Mouse (Mus musculus) thymus, postnatal 4 days (tissue): Measurements from ENCODE around the gene A730009L09Rik.

Experiments used
- DNase-seq: peaks from one replicate; pipeline ENCODE4 v3.0.0; 2021

Gene A730009L09Rik

DNA sequence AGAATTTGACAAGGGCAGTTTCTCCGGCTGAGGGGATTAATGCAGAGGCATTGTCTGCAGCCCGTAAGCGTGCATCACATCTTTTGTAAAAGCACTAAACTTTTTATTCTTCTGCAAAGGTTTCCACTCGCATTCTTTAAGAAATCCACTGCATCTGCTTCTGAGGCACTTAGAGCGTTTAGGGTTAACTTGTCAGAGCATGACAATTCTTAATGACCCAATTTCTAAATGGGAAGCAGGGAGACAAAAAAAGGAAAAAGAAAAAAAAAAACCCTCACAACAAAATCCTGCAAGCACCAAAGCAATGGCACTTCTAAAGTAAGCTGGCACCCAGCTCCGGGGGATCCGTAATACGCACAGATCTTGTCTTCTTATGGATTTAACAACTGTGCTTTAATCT, at the start of gene A730009L09Rik:
A730009L09Rik (plus strand) TSS at position 301 of the 400 bp plus-strand sequence.
- no peak for DNase-seq

DNA sequence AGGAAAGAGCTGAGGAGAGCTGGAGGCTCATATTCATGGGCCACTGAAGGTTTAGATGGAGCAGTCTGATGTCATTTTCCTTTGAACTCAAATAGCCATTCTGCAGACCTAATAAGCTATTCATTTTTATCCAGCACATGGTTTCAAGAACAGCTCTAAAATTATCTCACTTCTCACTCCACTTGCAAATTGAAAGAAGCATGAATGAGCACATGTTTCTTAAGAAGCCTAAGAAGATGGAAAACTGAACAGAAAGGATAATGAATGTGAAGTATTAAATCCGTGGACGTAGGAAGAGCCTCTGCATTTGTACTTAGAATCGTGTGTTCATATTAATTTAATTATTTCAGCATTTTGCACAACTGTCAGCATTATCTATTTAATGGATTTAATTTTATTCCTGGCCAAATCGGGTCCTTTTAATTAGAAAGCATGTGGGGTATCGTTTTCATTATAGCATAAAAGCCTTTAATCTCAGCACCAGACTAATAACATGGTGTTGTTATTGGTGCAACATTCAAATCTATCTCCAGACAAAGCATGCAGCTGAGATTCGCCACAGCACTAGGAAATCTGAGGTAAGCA, 49.2 kb upstream of the A730009L09Rik start:
- DNase-seq = no peak

DNA sequence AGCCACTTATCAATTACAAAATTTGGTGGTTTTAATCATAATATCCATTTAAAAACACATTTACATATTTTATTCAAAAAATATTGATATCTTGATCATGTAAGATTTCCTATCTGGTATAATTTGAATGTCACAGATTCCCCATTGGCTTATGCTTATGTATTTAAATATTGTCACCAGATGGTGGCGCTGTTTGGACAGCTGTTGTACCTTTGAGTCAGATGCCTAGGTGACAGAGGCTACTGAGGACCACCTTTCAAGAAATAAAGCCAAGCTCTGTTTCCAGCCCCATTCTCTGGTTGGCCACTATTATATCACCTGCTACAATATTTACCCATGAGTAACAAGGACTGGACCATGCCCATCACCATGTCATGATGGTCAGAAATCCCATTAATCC, 46.0 kb upstream of the A730009L09Rik start:
- no peak for DNase-seq

DNA sequence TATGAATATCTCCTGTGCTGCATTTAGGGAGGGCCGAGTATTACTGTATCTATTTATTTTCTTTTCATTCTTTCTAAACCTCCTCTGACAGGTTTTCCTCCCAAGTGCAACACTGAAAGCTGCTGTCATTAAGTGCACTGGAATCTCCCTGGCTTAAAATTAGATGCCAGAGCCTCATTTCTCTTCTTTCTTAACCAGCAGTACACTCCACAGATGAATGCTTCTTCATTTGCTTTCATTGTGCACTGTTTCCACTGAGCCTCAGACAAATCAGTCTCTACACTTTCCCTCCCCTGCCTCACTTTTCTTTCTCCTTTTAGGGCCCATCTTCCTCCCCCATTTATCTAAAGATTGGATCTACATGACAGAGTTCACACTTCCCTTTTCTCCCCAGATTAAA, 44.9 kb upstream of the A730009L09Rik start:
- DNase-seq = no peak

DNA sequence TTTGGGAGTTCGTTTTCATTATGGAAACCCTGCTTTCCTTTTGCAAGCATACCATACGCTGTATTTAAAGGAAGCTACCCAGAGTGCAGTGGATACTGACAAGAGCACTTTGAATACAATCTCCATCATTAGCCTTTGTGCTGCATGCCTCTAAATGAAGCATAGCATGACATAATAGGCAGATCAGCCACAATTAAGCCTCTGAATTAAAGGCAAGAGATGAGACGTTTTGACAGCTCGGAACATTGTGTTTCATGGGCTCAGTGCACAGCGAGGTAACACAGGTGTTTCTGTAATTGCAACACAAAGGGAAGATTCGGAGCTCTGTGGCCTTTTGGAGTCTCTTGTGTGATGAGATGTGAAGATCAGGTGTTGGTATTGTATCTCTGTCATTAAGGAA, 41.5 kb upstream of the A730009L09Rik start:
- DNase-seq = no peak

DNA sequence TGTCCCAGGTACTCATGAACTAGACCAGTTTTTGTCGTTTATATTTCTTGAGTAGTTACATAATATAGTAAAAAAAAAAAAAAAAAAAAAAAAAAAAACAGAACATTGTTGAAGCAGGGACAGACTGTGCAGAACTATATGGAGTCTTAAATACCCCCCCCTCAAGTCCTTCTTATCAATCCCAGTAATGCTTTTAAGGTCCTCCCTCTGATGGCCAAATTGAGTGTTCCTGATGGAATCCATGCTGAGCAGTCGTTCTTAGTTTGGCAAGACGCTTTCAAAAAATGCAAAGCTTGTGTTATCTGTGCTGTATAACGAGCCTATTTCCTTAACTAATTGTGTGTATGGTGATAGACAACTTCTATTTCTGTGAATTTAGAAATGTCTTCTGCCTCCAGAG, 40.2 kb upstream of the A730009L09Rik start:
- DNase-seq = no peak

DNA sequence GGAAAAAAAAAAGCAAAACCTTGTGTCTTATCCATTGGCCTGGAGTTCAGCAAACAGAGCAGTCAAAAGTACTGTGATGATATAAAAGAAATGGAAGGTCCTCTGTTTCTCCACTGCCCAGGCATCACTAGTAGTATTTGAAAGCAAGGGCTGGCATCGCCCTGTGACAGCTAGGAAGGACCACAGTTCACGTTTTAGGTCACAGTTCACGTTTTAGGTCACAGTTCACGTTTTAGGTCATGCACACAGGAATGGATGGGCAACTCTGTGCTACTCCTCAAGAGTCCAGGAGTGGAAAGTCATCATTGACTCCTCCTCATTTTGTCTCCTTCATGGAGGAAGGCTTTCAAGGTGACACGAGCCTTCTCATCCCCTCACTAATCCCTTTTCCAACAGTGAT, 38.0 kb upstream of the A730009L09Rik start:
- DNase-seq = no peak

DNA sequence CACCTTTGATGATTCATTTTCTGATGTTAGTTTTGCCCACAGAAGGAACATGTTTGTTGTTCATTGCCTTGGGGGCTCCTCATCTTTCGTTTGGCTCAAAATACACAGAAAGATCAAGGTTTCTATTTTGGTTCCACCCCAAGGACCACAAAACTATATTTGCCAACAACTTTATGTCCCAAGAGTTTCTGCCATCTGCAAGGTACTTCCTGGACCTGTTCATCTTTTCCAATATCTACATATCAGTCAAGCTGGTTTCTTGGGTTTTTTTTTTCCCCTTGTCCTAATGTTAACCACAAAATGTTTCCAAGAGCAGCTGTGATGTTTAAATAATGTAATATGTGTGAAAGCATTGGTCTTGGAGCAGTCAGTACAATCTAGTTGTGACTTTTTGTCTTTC, 37.4 kb upstream of the A730009L09Rik start:
- no peak for DNase-seq

DNA sequence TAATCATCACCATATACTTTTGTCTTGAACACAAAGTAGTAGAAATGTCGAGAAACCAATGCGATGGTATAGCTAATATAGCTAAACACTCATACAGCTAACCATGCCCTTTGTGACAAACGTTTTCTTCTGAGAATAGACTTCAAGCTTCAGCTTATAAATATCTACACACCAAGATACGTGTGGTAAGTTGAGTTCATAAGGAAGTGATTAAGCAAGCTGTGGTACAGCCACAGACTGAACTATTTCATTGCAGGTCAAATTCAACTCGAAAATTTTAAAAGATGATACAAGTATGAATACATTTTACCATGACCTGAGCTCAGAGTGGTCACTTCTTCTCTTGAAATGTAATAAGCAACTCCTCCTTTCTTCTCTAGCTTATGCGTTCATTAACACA, 37.0 kb upstream of the A730009L09Rik start:
- DNase-seq = no peak

DNA sequence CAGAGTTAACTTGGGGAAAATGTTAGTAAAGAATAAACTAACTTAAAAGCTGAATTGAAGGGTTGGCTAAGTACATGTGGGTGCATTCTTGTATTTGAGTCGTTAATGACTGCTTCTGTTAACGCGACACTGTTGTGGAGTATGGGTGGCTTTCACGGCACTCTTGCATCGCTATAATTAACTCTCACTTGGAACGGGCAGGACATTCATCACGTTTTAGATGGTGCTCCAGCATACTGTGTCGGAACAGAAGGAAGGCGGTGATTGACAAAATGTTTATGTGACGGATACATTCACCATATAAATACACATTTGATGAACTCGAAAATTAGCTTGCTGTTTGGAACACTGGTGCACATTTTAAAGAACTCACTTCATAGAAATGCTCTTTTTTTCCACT, 29.0 kb upstream of the A730009L09Rik start:
- DNase-seq = no peak

DNA sequence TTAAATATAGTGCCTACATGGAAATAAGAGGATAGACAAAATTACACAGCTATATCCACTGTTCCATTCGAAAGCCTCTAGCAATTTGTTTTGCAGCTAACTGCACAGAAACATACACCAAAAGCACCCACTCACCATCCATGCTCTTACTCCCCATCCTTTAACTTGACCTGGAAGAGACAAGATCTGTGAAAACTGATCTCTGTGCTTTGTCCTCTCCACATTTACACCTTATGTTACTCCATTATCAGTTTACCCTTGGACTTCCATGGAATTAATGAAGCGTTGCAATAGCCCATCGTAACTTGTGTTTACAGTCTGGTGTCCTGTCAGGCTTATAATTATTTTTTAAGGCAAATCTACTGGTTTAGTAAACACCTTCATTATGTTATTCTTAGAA, 20.1 kb upstream of the A730009L09Rik start:
- no peak for DNase-seq

DNA sequence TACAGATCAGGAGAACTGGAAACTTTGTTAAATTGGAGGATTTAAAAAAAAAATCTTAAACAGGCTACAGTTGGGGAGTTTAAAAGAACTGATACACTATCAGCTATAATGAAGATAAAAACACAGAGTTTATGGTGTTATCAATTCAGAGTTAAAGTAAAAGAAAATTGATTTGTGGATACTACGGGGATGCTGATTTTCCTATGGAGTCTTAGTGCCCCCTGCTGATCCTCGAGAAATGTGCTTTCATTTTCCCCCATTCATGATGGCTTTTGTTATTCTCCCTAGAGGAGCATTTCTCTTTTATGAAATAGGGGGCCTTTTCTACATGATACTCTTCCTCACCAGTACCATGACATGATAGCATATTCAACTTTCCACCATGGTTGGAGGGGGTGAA, 19.5 kb upstream of the A730009L09Rik start:
- no peak for DNase-seq

DNA sequence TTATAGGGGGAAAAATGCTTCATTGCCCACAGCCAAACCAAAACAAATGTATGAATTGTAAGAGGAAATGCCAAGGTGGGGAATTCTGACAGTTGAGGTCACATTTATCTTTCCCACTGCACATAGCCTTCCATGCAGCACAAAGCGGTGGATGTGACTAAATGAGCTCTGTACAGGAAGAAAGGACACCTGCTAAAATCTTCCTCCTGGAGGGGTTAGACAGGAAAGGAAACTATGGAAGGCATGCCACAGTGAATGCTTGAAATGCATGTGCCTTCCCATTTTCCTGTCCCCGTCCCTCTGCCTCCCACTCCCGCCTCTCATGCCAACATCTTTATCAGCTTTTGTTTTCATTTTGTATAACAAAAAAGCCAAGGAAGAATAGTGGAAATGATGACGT, 7.2 kb upstream of the A730009L09Rik start:
- no peak for DNase-seq

DNA sequence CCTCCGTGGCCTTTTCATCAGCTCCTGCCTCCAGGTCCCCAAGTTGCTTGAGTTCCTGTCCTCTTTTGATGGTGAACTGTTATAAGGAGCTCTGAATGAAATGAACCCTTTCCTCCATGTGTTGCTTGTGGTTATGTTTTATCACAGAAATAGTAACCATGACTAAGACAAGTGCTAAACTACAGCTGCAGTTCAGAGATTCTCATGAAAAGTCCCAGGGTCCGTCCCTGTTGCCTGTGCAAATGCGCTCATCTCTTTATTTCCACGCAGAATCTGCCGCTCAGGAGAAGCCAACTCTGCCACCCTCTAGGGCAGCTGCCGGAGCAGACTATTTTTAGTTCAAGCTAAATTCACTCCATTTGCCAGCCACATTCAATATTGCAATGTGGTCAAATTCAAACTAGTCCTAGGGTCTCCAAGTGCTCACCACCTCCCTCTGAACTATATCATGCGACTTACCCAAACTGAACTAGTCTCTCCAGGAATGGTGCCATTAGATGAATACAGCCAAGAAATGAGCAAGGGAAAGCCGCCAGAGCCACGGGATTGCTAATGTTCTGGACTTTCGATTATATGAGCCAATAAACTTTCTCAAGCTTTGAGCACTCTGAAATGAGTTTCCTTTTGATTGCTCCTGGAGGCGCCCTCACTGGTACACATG, 7.2 kb downstream of the A730009L09Rik start:
- DNase-seq = no peak

DNA sequence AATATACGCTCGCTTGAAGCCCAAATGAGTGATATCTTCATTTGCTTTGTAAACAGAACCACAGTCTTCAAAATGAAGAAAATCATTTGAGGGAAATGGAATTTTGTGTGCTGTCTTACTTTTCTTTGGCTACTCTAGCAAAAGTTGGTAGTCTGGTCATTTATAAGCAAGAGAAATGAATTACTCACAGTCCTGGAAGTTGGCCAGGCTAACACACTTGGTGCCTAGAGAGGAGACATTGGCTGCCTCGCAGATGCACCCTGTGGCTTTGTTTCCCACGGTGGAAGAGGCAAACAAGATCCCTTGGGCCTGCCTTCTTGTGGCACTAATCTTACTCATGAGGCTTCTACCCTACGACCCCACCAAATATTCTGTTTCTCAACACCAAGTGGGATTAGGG, 8.1 kb downstream of the A730009L09Rik start:
- DNase-seq = no peak

DNA sequence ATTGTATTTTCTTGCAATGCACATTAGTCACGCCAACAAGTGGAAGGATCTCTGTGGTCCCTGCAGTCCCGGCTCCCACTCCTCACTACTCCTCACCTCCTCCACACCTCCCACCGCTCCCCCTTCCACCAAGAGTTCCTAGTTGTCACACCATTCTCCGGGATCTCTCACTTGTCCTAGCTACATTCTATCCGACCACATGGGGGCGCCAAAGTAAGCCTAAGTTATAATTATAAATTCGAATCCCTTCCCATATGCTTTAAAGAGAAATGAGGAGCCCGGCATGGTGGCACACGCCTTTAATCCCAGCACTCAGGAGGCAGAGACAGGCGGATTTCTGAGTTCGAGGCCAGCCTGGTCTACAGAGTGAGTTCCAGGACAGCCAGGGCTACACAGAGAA, 12.5 kb downstream of the A730009L09Rik start:
- DNase-seq = peak; percentile 80

DNA sequence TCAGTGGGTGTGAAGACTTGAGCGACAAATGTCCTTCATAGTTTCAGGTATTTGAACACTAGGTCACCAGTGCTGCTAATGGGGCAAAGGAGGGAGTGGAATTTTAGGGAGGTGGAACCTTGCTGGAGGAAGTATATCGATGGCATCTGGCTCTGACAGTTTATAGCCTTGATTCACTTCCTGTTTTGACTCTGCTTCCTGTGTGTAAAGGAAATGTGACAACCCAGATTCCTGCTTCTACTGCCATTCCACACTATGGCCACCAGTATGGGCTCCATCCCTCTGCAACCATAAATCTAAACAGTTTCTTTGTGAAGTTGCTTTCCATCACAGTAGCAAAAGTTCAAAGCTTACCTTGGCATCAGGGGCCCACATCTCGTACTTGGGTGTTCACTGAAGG, 17.9 kb downstream of the A730009L09Rik start:
- DNase-seq = no peak

DNA sequence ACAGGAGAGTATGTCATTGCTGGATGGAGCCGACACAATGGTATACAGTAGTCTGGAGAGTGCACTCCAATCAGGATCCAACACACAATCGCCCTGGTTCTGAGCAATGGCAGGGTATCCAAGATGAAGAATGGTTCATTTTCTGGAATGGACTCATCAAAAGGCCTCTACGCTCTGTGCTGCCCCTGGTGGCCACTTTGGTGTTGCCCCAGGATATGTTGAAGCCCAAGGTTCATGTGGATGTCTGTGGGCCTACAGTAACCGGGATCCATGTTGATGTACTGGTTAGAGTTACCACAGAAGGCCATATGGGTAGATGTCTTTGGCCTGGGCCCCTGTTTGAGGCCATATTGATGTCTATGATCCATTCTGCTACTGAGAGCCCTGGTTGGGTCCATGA, 31.1 kb downstream of the A730009L09Rik start:
- peak; percentile 36 for DNase-seq

DNA sequence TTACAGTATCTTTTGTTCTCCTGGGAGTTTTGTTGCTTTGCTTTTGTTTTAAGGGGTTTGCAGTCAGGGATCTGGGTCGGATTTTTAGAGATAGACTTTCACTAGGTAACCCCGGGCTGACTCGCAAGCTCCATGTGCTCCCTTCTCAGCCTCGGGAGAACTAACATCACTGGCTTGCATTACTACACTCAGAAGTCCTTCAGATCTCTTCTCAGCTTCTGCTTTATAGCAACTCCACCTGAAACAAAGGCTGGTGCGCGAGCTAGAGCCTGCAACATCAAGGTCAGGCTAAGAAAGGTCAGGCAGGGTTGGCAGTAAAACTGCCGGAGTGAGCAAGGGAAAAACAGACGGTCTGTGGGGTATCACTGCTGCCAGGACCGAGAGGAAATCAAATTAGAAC, 34.2 kb downstream of the A730009L09Rik start:
- DNase-seq = no peak

DNA sequence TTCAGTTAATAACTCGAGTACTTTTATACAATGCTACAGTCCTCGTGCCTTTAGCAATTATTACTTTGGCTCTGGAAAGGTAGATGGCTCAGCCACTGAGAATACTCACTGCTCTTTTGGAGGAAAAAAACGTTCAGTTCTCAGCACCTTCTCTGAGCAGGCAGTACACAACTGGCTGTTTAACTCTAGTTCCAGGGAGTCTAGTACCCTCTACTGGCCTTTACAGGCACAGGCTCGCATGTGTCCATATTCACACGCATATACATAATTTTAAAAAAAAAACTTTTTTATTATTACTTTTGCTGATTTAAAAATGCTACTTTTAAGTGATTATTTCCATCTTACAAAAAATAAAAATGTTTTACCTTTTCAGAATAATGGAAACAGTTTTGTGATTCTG, 35.5 kb downstream of the A730009L09Rik start:
- DNase-seq = no peak

DNA sequence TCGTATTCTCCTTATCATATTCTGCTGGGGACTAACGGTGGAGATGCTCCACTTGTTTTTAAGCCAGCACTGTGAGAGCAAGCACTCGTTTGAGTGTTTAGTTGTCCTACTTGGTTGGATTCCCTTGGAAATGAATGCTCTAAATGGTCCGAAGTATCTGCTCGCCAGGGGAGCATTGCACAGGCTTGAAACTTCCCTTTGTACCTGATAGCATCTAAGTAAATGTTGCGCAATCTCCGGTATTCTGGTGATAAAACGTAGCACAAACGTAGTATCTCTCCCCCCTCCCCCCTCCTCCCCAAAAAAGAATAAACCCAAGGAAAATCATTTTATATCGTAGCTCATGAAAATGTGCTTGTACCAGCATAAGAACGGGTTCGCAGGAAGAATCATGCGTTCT, 39.1 kb downstream of the A730009L09Rik start:
- no peak for DNase-seq

DNA sequence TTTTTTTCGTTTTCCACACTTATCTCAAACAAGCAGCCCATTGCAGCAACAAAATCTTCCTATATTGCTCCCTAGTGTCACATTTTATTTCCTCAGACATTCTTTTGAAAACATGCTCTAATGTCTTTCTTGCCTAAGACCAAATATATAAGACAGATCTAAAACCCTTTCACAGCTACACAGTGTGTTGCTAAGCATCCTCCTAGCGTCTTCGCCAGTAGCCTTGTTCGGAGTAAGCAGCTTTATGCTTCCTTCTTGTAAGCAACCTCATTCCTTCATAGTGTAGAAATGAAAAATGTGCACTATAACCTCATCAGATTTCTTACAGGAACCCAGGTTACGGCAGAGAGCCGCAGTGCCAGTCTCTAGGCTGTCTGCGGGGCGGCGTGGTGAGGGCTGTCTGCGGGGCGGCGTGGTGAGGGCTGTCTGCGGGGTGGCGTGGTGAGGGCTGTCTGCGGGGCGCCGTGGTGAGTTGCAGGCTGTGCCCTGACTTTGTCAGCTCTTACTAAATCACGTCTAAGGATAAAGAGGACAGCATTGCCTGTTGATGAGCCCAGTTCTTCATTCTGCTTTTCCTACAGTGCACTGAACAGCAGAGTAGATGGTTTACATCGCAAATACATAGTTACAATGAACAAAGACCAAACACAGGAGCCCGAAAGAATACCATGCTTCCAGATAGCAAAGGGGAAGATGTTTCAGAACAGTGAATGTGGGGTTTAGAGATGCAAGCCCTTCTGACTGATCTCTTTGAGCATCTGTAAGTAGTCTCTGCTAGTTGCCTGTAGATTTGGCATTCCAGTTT, 43.4 kb downstream of the A730009L09Rik start:
- DNase-seq = no peak

DNA sequence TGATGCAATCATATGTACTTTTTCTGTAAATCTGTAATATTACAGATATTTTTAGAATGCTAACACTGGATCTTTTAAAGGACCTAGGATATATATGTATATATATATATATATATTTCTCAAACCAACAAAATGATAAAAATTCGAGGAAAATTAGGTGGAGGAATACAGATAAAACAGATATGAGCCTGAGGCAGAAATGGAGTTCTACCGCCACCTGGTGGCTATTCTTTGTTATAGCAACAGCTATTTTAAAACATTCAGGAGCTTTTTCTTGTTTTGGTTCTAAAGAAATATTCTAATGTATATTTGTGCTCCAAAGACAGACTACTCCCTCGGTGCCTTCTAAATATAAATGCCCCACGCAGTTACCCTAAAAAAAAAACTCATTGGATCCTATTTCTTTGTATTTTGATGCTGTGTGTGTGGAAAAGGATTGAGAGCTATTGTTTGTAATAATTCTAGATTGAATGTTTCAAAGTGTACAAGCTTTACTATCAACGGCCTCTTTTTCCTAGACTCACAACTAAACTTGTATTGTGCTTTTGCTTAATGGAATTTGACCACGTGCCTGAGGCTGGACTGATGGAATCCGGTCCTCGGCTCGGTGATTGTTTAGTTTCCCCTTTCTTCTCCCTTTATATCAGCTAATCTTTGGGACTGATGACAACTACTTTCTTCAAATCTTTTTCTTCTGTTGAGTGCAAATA, 44.8 kb downstream of the A730009L09Rik start:
- DNase-seq = peak; percentile 35

DNA sequence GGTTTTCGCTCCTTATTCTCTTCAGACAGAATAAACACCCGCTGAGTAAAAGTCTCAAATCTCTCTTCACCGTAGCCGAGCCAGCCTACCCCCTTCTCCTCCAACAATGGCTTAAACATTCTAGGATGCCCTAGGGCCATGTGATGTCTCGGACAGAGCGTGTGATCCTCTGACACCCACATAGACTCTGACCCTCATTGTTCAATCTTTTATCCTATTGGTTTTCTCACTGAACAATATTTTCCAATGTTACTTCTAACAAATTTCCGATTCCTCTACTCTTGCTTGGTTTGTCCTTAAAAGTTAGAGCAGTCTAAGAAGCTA, 45.3 kb downstream of the A730009L09Rik start:
- DNase-seq = no peak
